Mouse (Mus musculus) ES-E14 (cell line): ENCODE measurements at regions not wholly inside any gene's neighbourhood (a gene's known extent, or its start where the extent isn't known, plus 50 kb on each side); places are given as distances from the start of the nearest gene placed in this dataset.

Experiments used
- DNase-seq: peaks from one replicate; pipeline ENCODE4 v3.0.0-alpha.2; 2013; ENCODE audit warnings: low read depth, low spot score
- H3K27ac ChIP-seq: 2 replicates; pipeline ENCODE4 v1.5.1; 2012; ENCODE audit warnings: low read depth, mild to moderate bottlenecking, low read length, moderate library complexity, mixed read lengths; ENCODE audit not compliant: poor library complexity, insufficient read depth, severe bottlenecking
- H3K36me3 ChIP-seq: 2 replicates; pipeline ENCODE4 v1.6.1; 2012; ENCODE audit warnings: mild to moderate bottlenecking, low read length, moderate library complexity, mixed read lengths; ENCODE audit not compliant: control insufficient read depth, poor library complexity, insufficient read depth, severe bottlenecking
- H3K4me1 ChIP-seq, 2 experiments: fragments of 150-350 bp in 1 of 2; sonication (generic) in 1 of 2; 2 replicates each; pipeline ENCODE4 v1.6.1; 2012; ENCODE audit warnings: low read length in 2 of 2, mild to moderate bottlenecking in 1 of 2, mixed read lengths in 1 of 2; ENCODE audit not compliant: control insufficient read depth in 2 of 2, insufficient read depth in 2 of 2, poor library complexity in 1 of 2
- H3K4me3 ChIP-seq, 2 experiments: fragments of 150-350 bp in 1 of 2; sonication (generic) in 1 of 2; 2 replicates each; pipeline ENCODE4 v1.5.1; 2012; ENCODE audit warnings: low read length in 2 of 2, low read depth in 1 of 2, mild to moderate bottlenecking in 1 of 2, mixed read lengths in 1 of 2; ENCODE audit not compliant: insufficient read depth in 1 of 2, poor library complexity in 1 of 2, severe bottlenecking in 1 of 2
- H3K9ac ChIP-seq: 2 replicates; pipeline ENCODE4 v1.6.1; 2012; ENCODE audit warnings: low read depth, mild to moderate bottlenecking, low read length, mixed read lengths; ENCODE audit not compliant: poor library complexity, insufficient read depth, severe bottlenecking
- H3K9me3 ChIP-seq: fragments of 150-350 bp; sonication (generic); 2 replicates; pipeline ENCODE4 v1.6.1; 2012; ENCODE audit warnings: low read depth, mild to moderate bottlenecking, low read length; ENCODE audit not compliant: control insufficient read depth, insufficient read depth
- CHD2 ChIP-seq: IDR thresholded peaks from 2 replicates; pipeline ENCODE4 v1.6.1; 2014; ENCODE audit warnings: mild to moderate bottlenecking, low read depth, low read length, inconsistent platforms
- HCFC1 ChIP-seq: IDR thresholded peaks from 2 replicates; pipeline ENCODE4 v1.6.1; 2012; ENCODE audit warnings: low read length, inconsistent platforms, borderline replicate concordance; ENCODE audit not compliant: insufficient read depth
- MAFK ChIP-seq: IDR thresholded peaks from 2 replicates; pipeline ENCODE4 v1.6.1; 2014; ENCODE audit warnings: mild to moderate bottlenecking, low read depth, low read length, inconsistent platforms; ENCODE audit not compliant: insufficient read depth
- ZC3H11A ChIP-seq: IDR thresholded peaks from 2 replicates; pipeline ENCODE4 v1.6.1; 2012; ENCODE audit warnings: low read depth, mild to moderate bottlenecking, inconsistent platforms, low read length, borderline replicate concordance
- ZNF384 ChIP-seq: IDR thresholded peaks from 2 replicates; pipeline ENCODE4 v1.6.1; 2012; ENCODE audit warnings: low read depth, low read length, inconsistent platforms
- in situ Hi-C, 2 experiments: fragments of 600-800 bp; cut with MboI; formaldehyde crosslinking; loops; one replicate each; pipeline ENCODE4 v1.15.1; 2025; ENCODE audit warnings: low sequenced_read_pairs in 2 of 2, inconsistent platforms in 1 of 2; ENCODE audit not compliant: unreplicated experiment in 2 of 2

- no peak overlapping the region for H3K4me3 ChIP-seq
- in situ Hi-C loops, result no loop called here
- no peak for TF ChIP-seq ZNF384
- no peak for TF ChIP-seq MAFK
- no peak for TF ChIP-seq CHD2
- TF ChIP-seq HCFC1, result no peak
- TF ChIP-seq ZC3H11A, result no peak
- DNase-seq, result no peak
- no peaks in the 10 kb centered on the region for H3K9me3 ChIP-seq
- H3K4me1 ChIP-seq, result no peaks in the 10 kb centered on the region
- H3K9ac ChIP-seq, result no peak overlapping the region
- H3K27ac ChIP-seq, result no peak overlapping the region
- no peaks in the 10 kb centered on the region for H3K36me3 ChIP-seq
Measured at GRCm38 (mm10) chr8:10910244-10910872, 97.9 kb downstream of the Irs2 start.

GRCm38 (mm10) chr8:10909155-10909554 lies 99.1 kb downstream of the Irs2 start:
- in situ Hi-C loops, result no loop called here
- Histone ChIP-seq H3K4me3 (no peak overlapping the region), H3K9ac (no peak overlapping the region), H3K9me3 (no peaks in the 10 kb centered on the region), H3K27ac (no peak overlapping the region), H3K36me3 (no peaks in the 10 kb centered on the region), H3K4me1 (no peaks in the 10 kb centered on the region)
- no peak for DNase-seq
- no peak for TF ChIP-seq ZC3H11A
- no peak for TF ChIP-seq ZNF384
- TF ChIP-seq HCFC1, result no peak

GRCm38 (mm10) chr8:10906353-10906752 lies 101.9 kb downstream of the Irs2 start:
- Histone ChIP-seq H3K36me3 (no peaks in the 10 kb centered on the region), H3K9me3 (no peaks in the 10 kb centered on the region), H3K27ac (no peak overlapping the region), H3K4me3 (no peak overlapping the region), H3K9ac (no peak overlapping the region), H3K4me1 (no peaks in the 10 kb centered on the region)
- TF ChIP-seq ZC3H11A (no peak), MAFK (no peak), CHD2 (no peak), HCFC1 (no peak)
- DNase-seq, result no peak
- in situ Hi-C loops, result no loop called here

GRCm38 (mm10) chr8:10905761-10906160 lies 102.5 kb downstream of the Irs2 start:
- H3K4me3 ChIP-seq, result no peak overlapping the region
- no peak for DNase-seq
- H3K36me3 ChIP-seq, result no peaks in the 10 kb centered on the region
- in situ Hi-C loops, result no loop called here
- no peaks in the 10 kb centered on the region for H3K9me3 ChIP-seq
- H3K4me1 ChIP-seq, result no peaks in the 10 kb centered on the region
- no peak overlapping the region for H3K9ac ChIP-seq
- no peak for TF ChIP-seq ZNF384
- TF ChIP-seq CHD2, result no peak
- TF ChIP-seq HCFC1, result no peak
- no peak for TF ChIP-seq MAFK
- TF ChIP-seq ZC3H11A, result no peak
- no peak overlapping the region for H3K27ac ChIP-seq

- no peak for DNase-seq
- in situ Hi-C loops, result no loop called here
- H3K36me3 ChIP-seq, result no peaks in the 10 kb centered on the region
- TF ChIP-seq HCFC1, result no peak
- no peak for TF ChIP-seq ZC3H11A
- TF ChIP-seq CHD2, result no peak
- TF ChIP-seq MAFK, result no peak
- TF ChIP-seq ZNF384, result no peak
- H3K9me3 ChIP-seq, result no peaks in the 10 kb centered on the region
- H3K4me1 ChIP-seq, result peaks cover 0 to 2% of the 10 kb centered on the region in 2 experiments; a peak in 1 of 4 replicates
- H3K9ac ChIP-seq, result no peak overlapping the region
- H3K4me3 ChIP-seq, result no peak overlapping the region
- no peak overlapping the region for H3K27ac ChIP-seq
Measured at GRCm38 (mm10) chr8:10903957-10904356, 104.3 kb downstream of the Irs2 start.
